Mouse (Mus musculus) gastrocnemius, postnatal 10 days (tissue): Measurements from ENCODE around the gene Elf3. TPM values are rescaled to one million over a fixed set of nuclear protein-coding genes. Genes with fewer than 3 reads are reported as not detected.
"Not testable (repeated sequence)": the region's sequence is repeated elsewhere in the genome, so short reads cannot be mapped to it uniquely, and the experiment has no call there.

Experiments used
- DNase-seq: peaks from one replicate; pipeline ENCODE4 v3.0.0; 2021; ENCODE audit warnings: mixed read lengths
- long read RNA-seq, 2 experiments: library from polyadenylated mRNA; stranded (forward); transcript quantifications; one replicate each; pipeline ENCODE4 v2.0.0; 2021
- total RNA-seq, 2 experiments: library from RNA; stranded (reverse); gene quantifications; 2 replicates each; pipeline ENCODE4 v1.2.3; 2021

The Elf3 gene
- under 1 TPM; 0.23 to 0.25 TPM for total RNA-seq
- long read RNA-seq, experiment 1, result 0 reads
- long read RNA-seq, experiment 2, result 0 reads

- no peak for DNase-seq
Measured at GRCm38 (mm10) chr1:135258380-135259127, at the start of gene Elf3. Gene Elf3 (minus strand): TSS chr1:135258568.

DNA sequence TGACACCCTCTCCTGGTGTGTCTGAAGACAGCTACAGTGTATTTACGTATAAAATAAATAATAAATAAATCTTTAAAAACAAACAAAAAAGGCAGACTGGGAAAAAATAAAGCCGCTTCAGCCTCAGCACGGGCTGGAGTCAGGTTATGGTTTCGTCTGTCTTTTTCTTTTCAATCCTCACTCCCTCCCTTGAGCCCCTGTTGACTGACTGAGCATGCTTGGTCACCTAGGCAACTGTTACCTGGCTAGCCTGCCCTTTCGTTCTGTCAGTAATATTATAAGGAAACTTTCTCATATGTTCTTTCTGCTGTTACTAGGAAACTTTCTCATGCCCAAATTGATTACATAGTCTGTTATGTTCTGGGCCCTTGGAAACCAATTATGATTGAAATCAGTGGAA lies 32.5 kb upstream of the Elf3 start:
- no peak for DNase-seq

DNA sequence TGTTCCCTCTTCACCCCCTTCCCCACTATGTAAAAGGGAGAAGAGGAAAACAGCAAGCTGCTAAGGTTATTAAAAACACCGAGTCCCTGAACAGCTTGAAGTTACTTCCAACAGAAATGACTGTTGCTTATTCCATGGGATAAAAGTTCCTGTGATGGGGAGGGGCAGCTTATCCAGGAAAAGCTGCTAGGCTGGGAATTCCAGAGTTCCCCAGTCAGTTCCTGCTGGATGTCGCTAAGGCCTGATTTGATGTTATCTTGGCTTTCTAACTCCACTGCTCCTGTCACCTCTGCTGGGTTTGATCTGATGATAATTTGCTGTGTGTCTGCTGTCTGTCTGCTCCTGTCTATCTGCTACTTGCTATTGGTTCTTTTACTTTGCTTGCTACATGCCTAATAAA lies 27.9 kb upstream of the Elf3 start:
- no peak for DNase-seq

DNA sequence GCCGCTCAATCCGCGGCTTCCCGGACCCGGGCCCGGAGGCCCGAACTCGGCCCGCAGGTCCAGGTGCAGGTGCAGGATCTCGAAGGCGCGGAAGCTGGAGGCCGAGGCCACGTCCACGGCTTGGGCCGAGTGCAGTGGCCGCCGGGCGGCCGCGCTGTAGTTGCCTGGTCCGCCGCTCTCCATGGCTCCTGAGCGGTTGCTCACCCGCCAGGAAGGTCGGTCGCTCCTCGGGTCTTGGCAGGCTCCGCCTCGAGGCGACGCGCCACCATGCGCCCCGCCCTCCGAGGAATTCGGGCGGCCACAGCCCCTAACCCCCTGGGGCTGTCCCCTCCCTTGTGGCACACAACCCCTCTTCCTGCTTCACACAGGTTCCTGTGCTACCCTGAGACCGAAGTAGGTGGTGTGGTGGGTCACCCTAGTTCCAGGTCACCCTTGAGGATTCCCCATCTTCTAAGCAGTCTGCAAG lies 25.5 kb upstream of the Elf3 start, which contains the start of gene Rnpep:
Rnpep (minus strand) TSS at position 259 of the 466 bp plus-strand sequence.
- peak; percentile 69 for DNase-seq

DNA sequence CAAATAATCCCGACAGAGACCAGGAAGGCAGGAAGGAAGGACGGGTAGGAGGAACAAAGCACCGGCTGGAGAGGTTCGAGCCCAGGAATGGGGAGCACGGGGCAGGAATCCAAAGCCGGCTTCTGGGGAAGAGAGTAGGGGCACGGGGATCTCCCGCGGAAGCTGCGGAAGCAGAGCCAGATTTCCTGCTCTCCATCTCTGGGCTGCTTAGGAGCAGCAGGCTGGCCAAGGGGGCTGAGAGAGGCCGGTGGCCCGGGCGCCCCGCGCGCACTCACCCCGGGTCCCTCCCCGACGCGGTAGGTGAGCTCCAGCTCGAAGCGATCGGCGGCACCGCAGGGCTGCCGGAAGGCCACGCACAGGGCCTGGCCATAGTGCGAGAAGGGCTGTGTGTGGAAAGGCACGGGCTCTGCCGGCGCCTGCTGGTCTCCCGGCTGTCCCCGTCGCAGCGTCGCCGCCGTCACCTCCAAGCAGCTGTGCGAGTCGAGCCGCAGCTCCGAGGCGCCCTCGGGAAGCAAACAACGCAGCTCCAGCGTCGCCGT lies 25.0 kb upstream of the Elf3 start:
- peak; percentile 45 for DNase-seq

GRCm38 (mm10) chr1:135282536-135283286 lies 24.3 kb upstream of the Elf3 start:
- DNase-seq, result no peak

DNA sequence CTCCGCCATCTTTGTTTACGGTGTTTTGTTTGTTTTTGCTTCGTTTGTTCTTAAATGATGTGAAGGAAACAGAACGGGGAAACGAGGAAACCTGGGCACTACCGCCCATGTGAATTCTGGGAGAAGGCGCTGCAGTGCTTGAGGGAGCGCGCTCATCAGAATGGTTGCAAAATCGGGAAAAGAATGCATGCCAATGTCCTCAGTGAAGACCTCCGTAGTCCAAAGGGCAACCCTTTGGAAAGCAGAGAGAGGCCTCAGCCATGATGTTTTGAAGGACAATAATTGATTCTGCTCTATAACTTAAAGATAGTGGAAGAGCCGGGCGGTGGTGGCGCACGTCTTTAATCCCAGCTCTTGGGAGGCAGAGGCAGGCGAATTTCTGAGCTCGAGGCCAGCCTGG lies 23.5 kb upstream of the Elf3 start:
- DNase-seq, result no peak

- DNase-seq, result peak; percentile 61
Measured at GRCm38 (mm10) chr1:135280646-135281045, 22.3 kb upstream of the Elf3 start.

GRCm38 (mm10) chr1:135271371-135271770 lies 13.0 kb upstream of the Elf3 start:
- no peak for DNase-seq

GRCm38 (mm10) chr1:135267663-135268446 lies 9.5 kb upstream of the Elf3 start:
- DNase-seq, result no peak

DNA sequence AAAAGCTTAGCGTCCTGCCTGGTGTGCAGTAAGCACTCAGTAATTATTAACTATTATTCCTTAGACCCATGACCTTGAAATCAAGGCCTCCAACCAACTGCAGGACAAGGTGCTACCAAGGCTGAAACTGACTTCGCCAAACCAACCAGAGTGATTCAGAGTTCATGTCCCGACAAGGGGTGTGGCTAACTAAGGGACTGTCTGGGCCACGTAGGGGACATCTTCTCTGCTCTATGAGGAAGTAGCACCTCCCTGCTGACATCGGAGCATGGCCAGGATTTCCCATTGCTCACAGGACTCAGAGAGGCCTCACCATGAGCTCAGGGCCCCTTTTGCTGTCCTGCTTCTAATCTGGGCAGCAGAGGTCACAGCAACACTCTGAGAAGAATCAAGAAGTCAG lies 7.5 kb upstream of the Elf3 start:
- DNase-seq, result no peak

- no peak for DNase-seq
Measured at GRCm38 (mm10) chr1:135263316-135263715, 4.9 kb upstream of the Elf3 start.

DNA sequence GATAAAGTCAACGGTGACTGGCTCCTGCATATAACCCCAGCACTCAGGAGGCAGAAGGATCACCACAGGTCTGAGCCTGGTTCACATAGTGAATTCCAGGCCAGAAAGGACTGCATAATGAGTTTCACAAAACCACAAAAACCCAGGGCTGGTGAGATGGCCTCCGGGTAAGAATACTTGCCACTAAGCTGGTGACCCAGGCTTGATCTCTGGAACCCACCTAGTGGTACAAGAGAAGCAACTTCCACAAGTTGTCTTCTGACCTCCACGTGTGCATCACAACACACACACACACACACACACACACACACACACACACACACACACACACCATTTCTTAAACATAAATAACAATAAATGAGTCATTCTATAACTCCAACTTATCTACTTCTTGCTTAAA lies 4.0 kb upstream of the Elf3 start:
- no peak for DNase-seq

- no peak for DNase-seq
Measured at GRCm38 (mm10) chr1:135260931-135261330, 2.6 kb upstream of the Elf3 start.

GRCm38 (mm10) chr1:135259128-135259436 lies 714 bp upstream of the Elf3 start:
- peak; percentile 82 for DNase-seq

DNA sequence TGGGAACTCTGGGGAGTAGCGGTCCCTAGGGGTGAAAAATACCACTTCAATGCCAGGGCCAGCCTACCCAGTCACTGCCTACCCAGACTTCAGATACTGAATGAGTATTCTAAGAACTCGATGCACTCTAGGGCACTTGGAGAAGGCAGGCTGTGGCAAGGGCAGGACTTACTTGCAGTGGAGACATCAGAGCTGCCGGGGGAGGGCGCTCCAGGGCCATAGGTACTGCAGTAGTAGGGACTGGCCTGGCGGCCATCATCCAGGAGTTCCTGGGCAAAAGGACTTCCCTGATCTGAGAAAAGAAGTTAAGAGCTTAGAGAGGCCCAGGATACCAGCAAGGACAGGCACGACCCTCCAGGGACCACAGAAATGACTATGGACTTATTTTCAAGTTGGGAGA lies 2.1 kb downstream of the Elf3 start:
- no peak for DNase-seq

DNA sequence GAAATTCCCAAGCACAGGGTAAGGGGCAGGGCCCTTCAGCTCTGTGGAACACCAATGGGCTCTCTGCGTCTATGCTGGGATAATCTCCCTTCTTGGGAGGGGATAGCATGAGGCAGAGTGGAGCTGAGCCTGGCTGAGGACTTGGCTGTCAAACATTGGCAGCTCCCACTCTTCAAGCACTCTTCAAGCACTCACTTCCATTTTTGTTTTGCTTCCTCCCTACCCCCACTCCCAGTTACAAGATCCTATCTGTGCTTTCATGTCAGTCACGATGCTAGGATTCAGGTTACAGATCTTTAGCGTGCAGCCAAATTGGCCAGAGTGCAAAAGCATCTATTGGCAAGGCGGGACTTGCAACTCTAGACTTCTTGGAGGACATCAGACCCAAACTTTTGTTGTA lies 5.5 kb downstream of the Elf3 start:
- DNase-seq, result no peak

- DNase-seq, result no peak
Measured at GRCm38 (mm10) chr1:135251405-135251804, 7.0 kb downstream of the Elf3 start.

GRCm38 (mm10) chr1:135250706-135251105 lies 7.7 kb downstream of the Elf3 start:
- no peak for DNase-seq

DNA sequence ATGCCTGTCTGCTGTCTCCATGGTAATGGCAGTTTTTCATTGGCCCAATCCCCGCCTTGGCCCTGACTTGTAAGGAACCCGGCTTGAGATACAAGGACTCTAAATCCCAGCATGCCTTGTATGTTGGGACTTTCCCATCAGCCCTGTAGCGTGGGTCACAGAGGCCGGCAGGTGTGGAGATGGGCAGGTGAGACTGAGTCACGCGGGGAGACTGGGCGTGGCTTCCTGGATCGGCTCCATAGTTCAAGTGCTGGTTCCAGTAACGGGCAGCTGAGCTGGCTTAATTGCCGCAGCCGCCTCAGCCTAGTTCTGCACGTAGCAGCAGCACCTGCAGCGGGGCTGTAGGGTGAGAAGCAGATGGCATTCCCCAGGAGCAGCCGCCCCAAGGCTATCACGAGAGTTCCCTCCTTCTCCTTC lies 9.9 kb downstream of the Elf3 start:
- DNase-seq, result no peak

GRCm38 (mm10) chr1:135244014-135244413 lies 14.4 kb downstream of the Elf3 start:
- DNase-seq, result no peak

- DNase-seq, result not testable (repeated sequence)
Measured at GRCm38 (mm10) chr1:135240206-135240605, 18.2 kb downstream of the Elf3 start.
